Mouse (Mus musculus): Measurements from ENCODE around the gene Trp53rka. TPM values are rescaled to one million over a fixed set of nuclear protein-coding genes. Genes with fewer than 3 reads are reported as not detected.

Gene Trp53rka
- 15.9 TPM for polyA plus RNA-seq (2014; fragmentation: Illumina TruSeq; extraction: RNeasy Lipid Tissue Mini Kit (QIAGEN cat#74804); ENCODE audit: insufficient read depth, low read depth, low replicate concordance)

GRCm38 (mm10) chr2:165492648-165493553, at the start of gene Trp53rka:
Gene Trp53rka (minus strand): TSS chr2:165493324.

DNA sequence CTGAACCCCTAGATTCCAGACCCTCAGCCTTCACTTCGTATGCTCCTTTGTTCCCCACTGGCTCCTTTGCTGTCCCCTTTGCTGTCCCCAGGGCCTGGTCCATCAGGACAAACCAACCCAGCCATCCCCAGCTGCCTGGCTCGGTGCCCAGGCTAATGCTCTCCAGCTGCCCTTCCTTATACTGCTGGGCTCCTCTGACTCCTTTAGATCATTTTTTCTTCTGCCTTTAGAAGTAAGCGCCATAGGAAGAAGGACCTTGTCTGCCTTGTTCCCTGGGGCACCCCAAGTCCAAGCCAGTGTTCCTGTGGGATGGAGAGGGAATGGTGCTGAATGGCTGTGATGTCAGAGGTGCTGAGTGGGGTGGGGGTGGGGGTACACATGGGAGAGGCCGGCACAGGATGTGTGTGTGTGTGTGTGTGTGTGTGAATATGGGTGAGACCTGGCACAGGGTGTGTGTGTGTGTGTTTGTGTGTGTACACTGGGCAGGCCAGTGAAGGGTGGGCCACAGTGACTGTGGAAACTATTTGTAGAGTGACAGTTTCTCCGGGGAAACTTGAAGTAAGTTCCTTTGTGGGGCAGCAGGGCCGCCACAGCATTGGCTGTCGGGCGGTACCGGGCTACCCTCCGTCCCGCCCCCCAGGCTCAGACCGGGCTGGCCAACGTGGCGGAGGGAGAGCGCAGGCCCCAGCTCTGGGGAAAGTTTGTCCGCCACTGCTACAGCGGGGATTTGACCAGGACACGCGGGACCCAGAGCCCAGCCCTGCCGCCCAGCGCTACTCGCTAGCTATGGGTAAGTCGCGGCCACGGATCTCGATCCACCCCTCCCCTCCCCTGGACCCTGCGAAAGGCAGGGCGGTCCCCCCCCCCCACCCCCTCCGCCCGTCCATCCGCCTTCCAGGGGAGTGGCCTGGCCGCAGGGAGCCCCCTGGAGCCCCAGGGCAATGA, 10.4 kb upstream of the Trp53rka start, which contains the start of gene Slc2a10:
Slc2a10 (plus strand) TSS at position 529 of the 945 bp plus-strand sequence.

DNA sequence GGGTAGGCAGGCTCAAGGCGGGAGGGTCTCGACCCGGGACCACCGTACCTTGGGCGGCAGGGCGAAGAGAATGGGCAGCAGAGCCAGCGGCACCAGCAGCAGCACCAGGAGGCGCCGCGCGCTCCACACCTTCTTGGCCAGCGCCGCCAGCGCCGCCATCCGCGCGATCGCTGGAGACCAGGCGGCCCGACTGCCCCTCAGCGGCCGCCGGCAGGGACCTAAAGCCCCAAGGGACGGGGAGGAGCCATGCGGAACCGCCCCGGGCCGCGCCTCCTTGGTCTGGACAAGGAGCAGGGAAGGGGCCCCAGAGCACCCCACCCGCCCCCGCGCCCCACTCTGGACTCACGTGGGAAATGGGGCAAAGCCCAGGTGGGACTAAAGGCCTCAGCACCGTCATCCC, 20.1 kb downstream of the Trp53rka start, which contains the start of gene Slc13a3:
Slc13a3 (minus strand) TSS at position 228 of the 400 bp plus-strand sequence.

Other genes starting within 250 kb of the Trp53rka start
- gene Slc35c2, start 205.5 kb downstream of the Trp53rka start, polyA plus RNA-seq (2014; fragmentation: Illumina TruSeq; extraction: RNeasy Lipid Tissue Mini Kit (QIAGEN cat#74804); ENCODE audit: insufficient read depth, low read depth, low replicate concordance) = 23.1 TPM
- 29.0 TPM for gene Elmo2, start 166.8 kb downstream of the Trp53rka start, polyA plus RNA-seq (2014; fragmentation: Illumina TruSeq; extraction: RNeasy Lipid Tissue Mini Kit (QIAGEN cat#74804); ENCODE audit: insufficient read depth, low read depth, low replicate concordance)
- 0.11 TPM for gene Zfp663, start 124.6 kb downstream of the Trp53rka start, polyA plus RNA-seq (2014; fragmentation: Illumina TruSeq; extraction: RNeasy Lipid Tissue Mini Kit (QIAGEN cat#74804); ENCODE audit: insufficient read depth, low read depth, low replicate concordance)
- gene Zfp334, start 105.1 kb downstream of the Trp53rka start, polyA plus RNA-seq (2014; fragmentation: Illumina TruSeq; extraction: RNeasy Lipid Tissue Mini Kit (QIAGEN cat#74804); ENCODE audit: insufficient read depth, low read depth, low replicate concordance) = 1.6 TPM
- not detected for gene Ocstamp, start 92.9 kb downstream of the Trp53rka start, polyA plus RNA-seq (2014; fragmentation: Illumina TruSeq; extraction: RNeasy Lipid Tissue Mini Kit (QIAGEN cat#74804); ENCODE audit: insufficient read depth, low read depth, low replicate concordance)
- 1.00 TPM for gene Slc13a3, start 20.1 kb downstream of the Trp53rka start, polyA plus RNA-seq (2014; fragmentation: Illumina TruSeq; extraction: RNeasy Lipid Tissue Mini Kit (QIAGEN cat#74804); ENCODE audit: insufficient read depth, low read depth, low replicate concordance)
- 2.7 TPM for gene Slc2a10, start 10.5 kb upstream of the Trp53rka start, polyA plus RNA-seq (2014; fragmentation: Illumina TruSeq; extraction: RNeasy Lipid Tissue Mini Kit (QIAGEN cat#74804); ENCODE audit: insufficient read depth, low read depth, low replicate concordance)
- 28.5 TPM for gene Eya2, start 101.7 kb upstream of the Trp53rka start, polyA plus RNA-seq (2014; fragmentation: Illumina TruSeq; extraction: RNeasy Lipid Tissue Mini Kit (QIAGEN cat#74804); ENCODE audit: insufficient read depth, low read depth, low replicate concordance)

All from lung, adult 10 weeks (tissue).